Mouse (Mus musculus) brain, adult 2 months (tissue): ENCODE data around the gene Rnf224.

Experiments used
- DNase-seq: peaks from one replicate; pipeline ENCODE4 v3.0.0; 2011; ENCODE audit warnings: low read depth, low spot score

The Rnf224 gene

DNA sequence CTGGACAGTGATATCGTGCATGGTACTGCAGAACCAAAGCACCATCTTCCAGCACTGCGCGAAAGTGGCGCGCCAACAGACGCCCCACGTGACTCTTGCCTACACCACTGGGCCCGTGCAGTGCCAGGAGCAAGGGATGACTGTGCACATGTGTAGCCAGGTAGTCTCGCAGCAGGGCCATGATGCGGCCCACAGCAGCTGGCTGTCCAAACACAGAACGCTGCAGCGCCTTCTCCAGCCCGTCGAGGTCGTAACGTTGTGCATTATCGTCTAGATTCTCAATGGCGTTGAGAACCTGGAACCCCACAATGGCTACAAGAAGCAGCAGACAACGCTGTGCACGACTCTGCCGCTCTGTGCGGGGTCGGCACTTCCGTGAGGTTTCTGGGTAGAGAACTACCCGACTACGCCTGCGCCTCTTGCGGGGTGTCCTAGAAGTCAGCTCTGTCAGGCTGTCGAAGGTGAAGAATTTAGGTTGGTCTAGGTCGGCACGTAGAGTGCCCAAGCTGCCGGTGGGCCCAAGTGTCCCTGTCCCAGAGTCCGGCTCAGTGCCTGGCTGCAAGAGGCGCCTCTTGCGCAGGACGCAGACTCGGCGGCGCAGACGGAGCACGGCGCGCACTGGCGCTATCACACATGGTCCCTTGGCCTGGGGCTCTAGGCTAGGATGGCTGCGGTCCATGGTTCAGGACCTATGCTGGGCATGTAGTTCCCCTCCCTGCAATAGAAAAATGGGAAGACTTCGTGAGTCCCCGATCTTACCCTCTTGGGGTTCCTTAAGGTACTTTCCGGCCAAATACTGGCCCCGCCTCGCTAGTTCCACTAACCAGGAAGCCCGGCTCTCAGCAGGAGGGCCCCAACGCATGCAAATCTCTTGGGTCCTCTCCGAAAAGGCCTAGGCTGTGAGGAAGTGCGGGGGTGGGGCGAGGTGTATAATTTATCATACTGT lies 41.1 kb downstream of the Rnf224 start:
- no peak for DNase-seq

GRCm38 (mm10) chr2:25194486-25195171 lies 42.0 kb downstream of the Rnf224 start:
- DNase-seq = no peak

DNA sequence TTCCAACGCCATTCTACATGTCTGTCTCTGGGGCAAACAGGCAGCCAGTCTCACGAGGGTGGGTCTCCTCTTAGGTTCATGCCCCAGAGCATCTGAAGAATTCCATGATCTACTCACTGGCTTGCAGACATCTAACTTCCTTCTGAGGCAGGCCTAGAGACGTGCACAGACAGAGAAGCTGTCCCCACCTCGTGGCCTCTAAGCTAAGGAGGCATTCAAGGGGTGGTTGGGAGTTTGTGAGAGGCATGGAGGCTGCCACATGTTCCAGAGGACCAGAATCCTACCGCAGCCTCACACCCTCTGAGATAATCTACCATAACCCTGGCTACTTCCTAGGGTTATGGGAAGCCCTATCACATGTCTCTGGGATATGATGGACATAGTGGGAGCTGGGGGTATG lies 42.6 kb downstream of the Rnf224 start:
- DNase-seq = no peak

DNA sequence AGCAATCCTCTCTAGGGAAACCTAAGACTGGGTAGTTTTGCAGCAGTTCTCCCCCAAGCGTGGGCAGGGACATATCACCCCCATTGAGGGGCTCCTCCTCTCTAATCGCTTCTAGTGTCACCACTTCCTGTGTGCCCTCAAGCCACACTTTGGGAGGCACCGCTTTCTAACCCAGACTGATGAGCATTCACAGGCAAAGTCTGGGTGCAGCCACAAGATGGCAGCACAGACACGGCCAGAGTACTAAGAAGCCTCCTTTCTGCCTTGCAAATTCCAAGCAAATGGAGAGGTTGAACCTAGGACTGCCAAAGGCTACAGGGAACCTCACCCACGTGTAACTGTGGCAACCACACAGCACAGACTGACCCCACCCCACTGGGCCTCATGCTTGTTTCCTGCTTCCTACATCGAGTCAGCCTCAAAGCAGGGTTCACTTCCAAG lies 43.2 kb downstream of the Rnf224 start:
- peak; percentile 93 for DNase-seq

GRCm38 (mm10) chr2:25187841-25188240 lies 48.7 kb downstream of the Rnf224 start:
- DNase-seq = no peak

- DNase-seq = no peak
These were observed 50.0 kb downstream of the Rnf224 start for GRCm38 (mm10) chr2:25186575-25186930.

- peak; percentile 16 for DNase-seq
These were observed 50.7 kb downstream of the Rnf224 start for GRCm38 (mm10) chr2:25185625-25186574.

DNA sequence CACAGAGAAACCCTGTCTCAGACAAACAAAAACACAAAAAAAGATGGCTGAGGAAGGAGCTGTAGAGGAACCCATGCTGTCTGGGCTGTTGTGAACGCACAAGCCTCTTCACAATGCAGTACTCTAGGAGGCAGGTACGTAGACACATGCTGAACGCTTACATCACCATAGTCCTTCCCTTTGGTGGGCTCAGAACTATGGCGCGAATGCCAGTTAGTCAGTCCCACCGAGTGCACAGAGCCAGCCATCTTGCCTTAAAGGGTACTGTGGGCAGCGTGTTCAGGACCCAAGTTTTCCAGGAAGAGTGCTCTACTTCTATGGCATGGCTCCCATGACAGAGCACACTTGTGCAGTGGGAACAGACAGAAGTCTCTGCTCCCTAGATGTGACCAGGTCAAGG lies 52.1 kb downstream of the Rnf224 start:
- no peak for DNase-seq
